In the genomic region with DNA sequence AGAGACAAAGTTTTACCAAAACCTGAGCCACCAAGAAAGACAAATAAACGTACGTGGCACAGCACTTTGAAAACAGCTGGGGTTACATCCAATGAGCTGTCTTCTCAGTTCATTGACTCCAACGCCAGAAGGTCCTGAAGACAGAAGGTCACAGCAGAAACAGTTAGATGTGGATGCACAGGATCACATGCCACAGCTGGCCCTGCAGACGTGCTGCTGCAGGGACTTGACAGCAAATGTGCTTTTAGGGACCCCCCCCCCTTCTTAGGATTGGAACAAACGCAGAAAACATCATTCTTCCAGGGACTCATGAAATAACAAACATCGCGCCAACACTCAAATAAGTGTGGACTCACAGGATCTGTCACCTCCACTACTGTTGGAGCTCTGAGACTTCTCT, we compare ENCODE assay signal across 33 mouse cellular contexts. TPM values are rescaled to one million over a fixed set of nuclear protein-coding genes. Genes with fewer than 3 reads are reported as not detected.
"Had no signal": no experiment of that assay in that cellular context is flagged by ENCODE, and none has a peak within 500 bp of the region (broad histone marks: within the 10 kb centered on the region; RNA-seq: fewer than 3 reads in every experiment).

No protein-coding gene starts in this region.

- H3K27ac ChIP-seq: left cerebral cortex, adult 2 months; limb, embryonic 10.5 days; limb, embryonic 12.5 days; limb, embryonic 13.5 days; limb, embryonic 15.5 days; liver, embryonic 12.5 days; liver, embryonic 13.5 days; liver, embryonic 14.5 days; liver, embryonic 15.5 days; macrophage; midbrain, embryonic 10.5 days; midbrain, embryonic 12.5 days; midbrain, embryonic 13.5 days; midbrain, embryonic 15.5 days; neural tube, embryonic 12.5 days; neural tube, embryonic 13.5 days had no signal

- H3K4me3 ChIP-seq: left cerebral cortex, adult 2 months; limb, embryonic 10.5 days; limb, embryonic 12.5 days; limb, embryonic 13.5 days; limb, embryonic 15.5 days; liver, embryonic 12.5 days; liver, embryonic 13.5 days; liver, embryonic 15.5 days; megakaryocyte, embryonic 14.5 days; midbrain, embryonic 10.5 days; midbrain, embryonic 12.5 days; midbrain, embryonic 13.5 days; midbrain, embryonic 15.5 days; myocyte; neural tube, embryonic 12.5 days; neural tube, embryonic 13.5 days had no signal

- H3K27me3 ChIP-seq: limb, embryonic 12.5 days; limb, embryonic 13.5 days; limb, embryonic 15.5 days; liver, embryonic 12.5 days; liver, embryonic 13.5 days; liver, embryonic 15.5 days; midbrain, embryonic 12.5 days; midbrain, embryonic 13.5 days; midbrain, embryonic 15.5 days; neural tube, embryonic 12.5 days; neural tube, embryonic 13.5 days had no signal

- H3K4me1 ChIP-seq: limb, embryonic 12.5 days; limb, embryonic 13.5 days; limb, embryonic 15.5 days; liver, embryonic 12.5 days; liver, embryonic 13.5 days; liver, embryonic 15.5 days; megakaryocyte, embryonic 14.5 days; midbrain, embryonic 10.5 days; midbrain, embryonic 12.5 days; midbrain, embryonic 13.5 days; midbrain, embryonic 15.5 days; neural tube, embryonic 12.5 days; neural tube, embryonic 13.5 days had no signal

- H3K36me3 ChIP-seq: limb, embryonic 10.5 days; limb, embryonic 12.5 days; limb, embryonic 13.5 days; limb, embryonic 15.5 days; liver, embryonic 12.5 days; liver, embryonic 13.5 days; liver, embryonic 15.5 days; midbrain, embryonic 10.5 days; midbrain, embryonic 12.5 days; midbrain, embryonic 13.5 days; midbrain, embryonic 15.5 days; neural tube, embryonic 12.5 days; neural tube, embryonic 13.5 days had no signal

- DNase-seq: left cerebral cortex, postnatal 4 days; liver; liver, embryonic 13.5 days; liver, postnatal 0 days; lung, adult 18-20 months; lung, adult 2 months; lung, postnatal 14 days; midbrain, embryonic 14.5 days had no signal

- H3K9ac ChIP-seq: limb, embryonic 12.5 days; limb, embryonic 13.5 days; limb, embryonic 15.5 days; liver, embryonic 12.5 days; liver, embryonic 13.5 days; liver, embryonic 14.5 days; liver, embryonic 15.5 days; liver, postnatal 0 days; midbrain, embryonic 12.5 days; midbrain, embryonic 13.5 days; midbrain, embryonic 15.5 days; neural tube, embryonic 12.5 days; neural tube, embryonic 13.5 days had no signal

- H3K4me2 ChIP-seq: limb, embryonic 12.5 days; limb, embryonic 13.5 days; limb, embryonic 15.5 days; liver, embryonic 11.5 days; liver, embryonic 12.5 days; liver, embryonic 13.5 days; liver, embryonic 15.5 days; midbrain, embryonic 11.5 days; midbrain, embryonic 12.5 days; midbrain, embryonic 13.5 days; midbrain, embryonic 15.5 days; neural tube, embryonic 12.5 days; neural tube, embryonic 13.5 days had no signal

- H3K9me3 ChIP-seq: limb, embryonic 10.5 days; limb, embryonic 12.5 days; limb, embryonic 13.5 days; limb, embryonic 15.5 days; liver, embryonic 12.5 days; liver, embryonic 13.5 days; liver, embryonic 15.5 days; megakaryocyte, embryonic 14.5 days; midbrain, embryonic 10.5 days; midbrain, embryonic 12.5 days; midbrain, embryonic 13.5 days; midbrain, embryonic 15.5 days; neural tube, embryonic 12.5 days; neural tube, embryonic 13.5 days had no signal

- ATAC-seq: liver, embryonic 12.5 days; liver, postnatal 0 days; midbrain, embryonic 13.5 days; midbrain, embryonic 15.5 days; midbrain, embryonic 16.5 days had no signal

RNA-seq across cellular contexts. Expression of gene C2cd6, which starts 34.2 kb away (rescaled TPM):
- polyA plus RNA-seq: limb, embryonic 10.5 days; limb, embryonic 11.5 days; limb, embryonic 12.5 days; limb, embryonic 13.5 days; limb, embryonic 14.5 days; limb, embryonic 15.5 days; liver, adult 2 months; liver, embryonic 11.5 days; liver, embryonic 12.5 days; liver, embryonic 13.5 days; liver, embryonic 15.5 days; liver, embryonic 16.5 days; liver, postnatal 0 days; lung, adult 2 months; macrophage; midbrain, embryonic 10.5 days; midbrain, embryonic 11.5 days; midbrain, embryonic 12.5 days; midbrain, embryonic 13.5 days; midbrain, embryonic 15.5 days; midbrain, embryonic 16.5 days; myocyte; neural tube, embryonic 11.5 days; neural tube, embryonic 13.5 days had no signal
